Mouse (Mus musculus): ENCODE data around the gene Elp5. TPM values are rescaled to one million over a fixed set of nuclear protein-coding genes. Genes with fewer than 3 reads are reported as not detected.
"Not testable (repeated sequence)": the region's sequence is repeated elsewhere in the genome, so short reads cannot be mapped to it uniquely, and the experiment has no call there.

Gene Elp5
- total RNA-seq, 2 experiments from 2014 or later, result 77.1 to 82.2 TPM

GRCm38 (mm10) chr11:69965271-69966005 lies 16.9 kb downstream of the Elp5 start:
- no peak for DNase-seq (ENCODE audit: extremely low spot score in 1 of 2, low spot score in 1 of 2)

DNA sequence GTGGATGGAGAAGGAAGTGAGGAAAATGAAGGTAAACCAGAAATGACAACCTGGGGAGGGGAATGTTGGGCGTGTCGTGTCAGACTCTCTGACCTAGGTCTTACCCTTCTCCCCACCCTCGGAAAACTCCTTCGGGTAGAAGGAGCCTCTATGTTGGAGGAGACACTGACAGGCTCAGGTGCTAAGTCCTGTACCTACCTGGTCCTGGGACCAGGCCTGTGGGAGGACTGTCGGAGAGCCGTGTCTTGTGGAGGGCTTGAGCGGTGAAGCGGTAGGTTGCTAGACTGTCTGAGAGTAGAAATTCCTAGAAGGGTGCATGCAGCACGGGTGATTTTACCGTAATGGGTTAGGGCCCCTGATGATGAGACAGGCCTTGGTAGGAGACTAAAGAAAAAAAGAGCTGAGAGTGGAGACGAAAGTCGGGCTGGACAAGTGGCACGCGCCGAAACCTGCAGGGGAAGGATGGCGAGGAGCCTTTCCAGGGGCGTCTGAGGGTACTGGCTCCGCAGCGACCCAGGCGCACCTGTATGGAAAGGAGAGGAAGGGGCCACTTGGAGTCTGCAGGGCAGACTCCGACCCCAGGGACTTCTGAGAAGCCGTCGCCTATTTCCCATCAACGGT lies 17.6 kb downstream of the Elp5 start, which contains the start of gene Cldn7:
Gene Cldn7 (plus strand): TSS at position 130 of the 621 bp plus-strand sequence.
- no peak for DNase-seq (ENCODE audit: extremely low spot score in 1 of 2, low spot score in 1 of 2)

- no peak for DNase-seq (ENCODE audit: extremely low spot score in 1 of 2, low spot score in 1 of 2)
Measured at GRCm38 (mm10) chr11:69961841-69962240, 20.5 kb downstream of the Elp5 start.

DNA sequence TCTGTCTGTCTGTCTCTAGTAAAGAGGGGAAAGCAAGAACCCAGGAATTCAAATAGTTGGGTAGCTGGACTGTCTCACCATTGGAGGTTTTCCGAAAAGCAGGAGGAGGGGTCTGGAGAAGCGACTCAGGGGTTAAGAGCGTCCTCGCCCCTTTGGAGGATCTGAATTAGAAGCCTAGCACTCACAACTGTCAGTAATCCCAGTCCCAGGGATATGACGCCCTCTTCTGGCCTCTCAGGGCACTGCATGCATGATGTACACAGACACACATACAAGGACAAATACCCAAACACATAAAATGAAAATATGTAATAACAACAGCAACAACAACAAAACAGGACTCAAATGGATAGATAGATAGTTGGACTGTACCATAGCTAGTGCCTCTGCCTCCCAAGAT lies 21.7 kb downstream of the Elp5 start:
- no peak for DNase-seq (ENCODE audit: extremely low spot score in 1 of 2, low spot score in 1 of 2)

DNA sequence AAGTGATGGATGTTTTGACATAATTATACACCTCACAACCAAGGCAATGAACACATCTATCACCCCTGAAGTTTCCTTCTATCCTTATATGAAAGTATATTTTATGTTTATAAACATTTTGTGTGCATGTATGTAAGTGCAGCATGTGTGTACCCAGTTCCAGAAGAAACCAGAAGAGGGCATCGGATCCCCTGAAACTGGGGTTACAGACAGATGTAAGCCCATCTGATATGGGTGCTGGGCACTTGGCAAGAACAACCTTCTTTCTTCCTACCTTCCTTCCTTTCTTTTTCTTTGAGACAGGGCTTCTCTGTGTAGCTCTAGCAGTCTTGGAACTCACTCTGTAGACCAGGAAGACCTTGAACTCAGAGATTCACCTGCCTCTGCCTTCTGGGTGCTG lies 26.1 kb downstream of the Elp5 start:
- DNase-seq (ENCODE audit: extremely low spot score in 1 of 2, low spot score in 1 of 2), result no peak

GRCm38 (mm10) chr11:69955618-69956017 lies 26.7 kb downstream of the Elp5 start:
- DNase-seq (ENCODE audit: extremely low spot score in 1 of 2, low spot score in 1 of 2), result not testable (repeated sequence)

DNA sequence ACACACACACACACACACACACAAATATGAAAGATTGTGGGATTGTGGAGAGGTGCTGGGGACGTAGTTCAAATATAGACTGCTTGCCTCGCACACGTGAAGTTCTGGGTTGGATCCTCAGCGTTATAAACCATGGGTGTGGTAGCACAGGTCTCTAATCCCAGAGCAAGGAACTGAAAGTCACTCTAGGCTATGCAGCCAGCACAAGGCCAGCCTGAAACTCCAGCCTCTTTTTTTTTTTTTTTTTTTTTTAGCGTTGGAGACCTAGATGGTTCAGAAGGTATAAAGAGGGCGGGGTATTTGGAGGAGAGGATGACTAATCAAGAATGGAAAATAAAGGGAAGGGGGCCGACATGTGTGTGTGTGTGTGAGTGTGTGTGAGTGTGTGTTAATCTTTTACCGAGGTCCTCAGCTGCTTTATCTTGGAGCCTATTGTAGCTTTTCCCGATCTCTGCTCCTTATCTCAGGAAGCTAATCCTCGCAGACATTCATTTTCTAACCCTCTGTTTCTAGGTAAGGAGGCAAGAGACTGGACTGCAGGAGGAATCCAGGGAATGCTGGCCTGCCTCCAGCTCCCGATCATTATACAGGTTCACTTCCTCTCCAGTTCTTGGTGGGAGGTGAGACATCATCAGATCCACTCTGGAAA lies 28.9 kb downstream of the Elp5 start:
- DNase-seq (ENCODE audit: extremely low spot score in 1 of 2, low spot score in 1 of 2), result no peak

DNA sequence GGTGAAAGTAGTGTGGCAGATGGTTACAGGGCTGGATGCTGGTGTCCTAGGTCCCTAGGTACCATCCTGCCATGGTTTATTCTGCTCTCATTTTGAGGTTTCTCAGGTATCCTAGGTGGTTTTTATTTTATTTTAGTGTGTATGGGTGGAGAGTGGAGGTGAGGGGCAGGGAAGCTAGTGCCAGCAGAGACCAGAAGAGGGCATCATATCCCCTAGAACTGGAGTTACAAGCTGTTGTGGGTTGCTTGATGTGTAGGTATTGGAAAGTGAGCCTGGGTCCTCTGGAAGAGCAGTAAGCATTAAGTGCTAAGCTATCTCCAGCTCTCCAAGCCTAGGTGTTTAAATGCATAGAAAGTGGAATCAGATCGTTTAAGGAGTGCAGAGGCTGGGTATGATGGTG lies 30.0 kb downstream of the Elp5 start:
- DNase-seq (ENCODE audit: extremely low spot score in 1 of 2, low spot score in 1 of 2), result no peak

DNA sequence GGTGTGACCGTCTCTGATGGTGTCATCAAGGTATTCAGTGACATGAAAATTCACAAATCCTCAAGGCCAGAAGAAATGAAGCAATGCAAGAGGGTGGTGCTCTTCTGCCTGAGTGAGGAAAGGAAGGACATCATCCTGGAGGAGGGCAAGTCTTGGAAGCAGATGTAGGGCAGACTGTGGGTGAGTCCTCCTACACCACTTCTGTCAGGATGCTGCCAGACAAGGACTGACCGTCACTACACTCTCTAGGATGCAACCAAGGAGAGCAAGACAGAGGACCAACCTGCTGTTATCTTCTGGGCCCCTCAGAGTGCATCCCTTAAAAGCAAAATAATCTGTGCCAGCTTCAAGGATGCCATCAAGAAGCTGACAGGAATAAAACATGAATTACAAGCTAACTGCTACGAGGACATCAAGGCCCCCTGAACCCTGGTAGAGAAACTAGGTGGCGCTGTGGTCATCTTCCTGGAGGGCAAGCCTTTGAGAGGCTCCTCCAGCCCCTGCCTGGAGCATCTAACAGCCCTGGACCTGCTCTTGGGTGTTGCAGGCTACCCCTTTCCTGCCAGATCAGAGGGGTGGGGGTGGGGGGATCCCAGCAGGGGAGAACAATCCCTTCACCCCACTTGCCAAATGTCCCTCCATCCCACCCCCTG lies 31.4 kb downstream of the Elp5 start:
- no peak for DNase-seq (ENCODE audit: extremely low spot score in 1 of 2, low spot score in 1 of 2)

DNA sequence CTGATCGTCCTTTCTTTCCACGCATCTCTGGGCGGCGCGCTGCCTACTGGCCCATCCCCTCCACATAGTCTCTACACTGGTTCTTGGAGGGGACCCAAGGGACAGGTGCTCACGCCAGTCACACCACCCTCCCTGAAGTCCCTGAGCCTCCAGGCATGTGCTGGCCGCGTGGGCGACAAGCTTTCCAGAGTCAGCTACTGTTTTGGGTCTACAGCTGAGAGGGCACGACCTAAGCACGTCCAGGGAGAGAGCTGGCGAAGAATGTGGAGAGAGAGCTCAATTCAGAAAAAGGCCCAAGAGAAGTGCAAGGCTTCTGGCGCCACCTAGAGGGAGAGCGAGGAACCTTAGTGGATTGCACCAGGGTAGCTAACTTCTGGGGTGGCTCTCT lies 33.6 kb downstream of the Elp5 start:
- peak; percentile 49 to 81 for DNase-seq (ENCODE audit: extremely low spot score in 1 of 2, low spot score in 1 of 2)

DNA sequence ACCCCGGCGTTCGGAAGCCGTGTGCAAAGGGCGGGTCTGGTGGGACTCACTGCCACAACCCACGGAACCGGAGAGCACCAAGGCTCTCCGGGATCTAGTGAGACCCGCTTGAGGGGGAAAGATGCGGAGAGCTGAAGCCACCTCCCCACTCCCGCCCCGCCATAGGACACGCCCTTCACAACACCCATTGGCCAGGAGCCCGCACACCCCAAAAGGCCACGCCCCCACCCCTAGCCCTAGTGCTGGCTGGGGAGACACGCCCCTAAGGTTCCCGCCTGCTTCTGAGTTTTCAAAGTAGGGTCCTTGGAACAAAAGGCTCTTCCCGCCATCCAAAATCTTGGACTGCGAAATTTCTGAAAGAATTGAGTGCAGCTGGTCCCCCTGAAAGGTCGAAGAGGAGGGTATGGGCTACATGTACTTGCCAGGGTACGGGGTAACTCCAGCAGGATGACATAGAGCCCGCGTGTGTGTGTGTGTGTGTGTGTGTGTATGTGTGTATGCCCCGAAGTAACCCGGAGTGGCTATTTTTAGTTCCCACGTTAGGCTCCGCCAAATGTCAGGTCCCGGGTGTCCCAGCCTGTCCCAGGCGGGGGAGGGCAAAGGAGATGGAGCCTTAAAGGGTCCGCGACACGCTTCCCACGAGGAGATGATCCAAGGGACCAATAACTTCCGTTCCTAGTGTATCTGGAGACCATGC lies 34.1 kb downstream of the Elp5 start, which contains the start of gene Slc2a4:
Gene Slc2a4 (minus strand): TSS at position 123 of the 697 bp plus-strand sequence.
- DNase-seq (ENCODE audit: extremely low spot score in 1 of 2, low spot score in 1 of 2), result peak in 1 of 2 experiments; percentile 51

DNA sequence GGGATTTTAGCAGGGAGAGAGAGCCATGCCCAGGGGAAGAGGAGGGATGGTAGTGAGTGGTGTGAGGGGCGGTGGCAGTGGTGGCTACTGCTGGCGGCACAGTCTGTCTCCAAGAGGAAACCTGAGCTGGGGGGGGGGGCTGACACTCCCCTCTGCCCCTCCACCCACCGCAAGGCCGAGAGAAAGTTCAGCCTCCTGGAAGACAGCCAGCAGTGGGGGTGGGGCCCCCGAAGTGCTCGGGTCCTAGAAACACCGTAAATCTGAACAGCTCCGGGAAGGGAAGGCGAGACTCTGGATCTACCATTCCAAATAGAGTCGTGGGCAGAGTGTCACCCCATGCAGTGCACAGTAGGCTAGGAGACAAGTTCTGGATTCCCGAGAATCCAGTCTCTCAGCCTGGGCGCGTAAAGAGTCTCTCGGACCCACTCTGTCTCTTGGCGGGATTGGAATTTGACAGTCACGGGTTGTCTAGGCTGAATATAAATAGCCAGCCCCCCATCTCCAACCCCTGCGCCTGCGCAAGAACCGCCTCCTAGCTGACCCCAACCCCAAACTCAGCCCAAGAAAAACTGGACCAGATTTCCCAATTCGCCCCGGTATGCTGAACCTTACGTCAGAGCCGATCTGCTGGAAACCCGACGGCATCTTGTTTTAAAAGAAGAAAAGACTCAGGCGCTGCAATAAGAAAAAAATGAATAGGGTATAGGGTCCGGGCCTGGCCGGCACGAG lies 34.8 kb downstream of the Elp5 start:
- DNase-seq (ENCODE audit: extremely low spot score in 1 of 2, low spot score in 1 of 2), result no peak

- no peak for DNase-seq (ENCODE audit: extremely low spot score in 1 of 2, low spot score in 1 of 2)
Measured at GRCm38 (mm10) chr11:69945997-69946891, 36.1 kb downstream of the Elp5 start.

GRCm38 (mm10) chr11:69945216-69945615 lies 37.1 kb downstream of the Elp5 start:
- no peak for DNase-seq (ENCODE audit: extremely low spot score in 1 of 2, low spot score in 1 of 2)

DNA sequence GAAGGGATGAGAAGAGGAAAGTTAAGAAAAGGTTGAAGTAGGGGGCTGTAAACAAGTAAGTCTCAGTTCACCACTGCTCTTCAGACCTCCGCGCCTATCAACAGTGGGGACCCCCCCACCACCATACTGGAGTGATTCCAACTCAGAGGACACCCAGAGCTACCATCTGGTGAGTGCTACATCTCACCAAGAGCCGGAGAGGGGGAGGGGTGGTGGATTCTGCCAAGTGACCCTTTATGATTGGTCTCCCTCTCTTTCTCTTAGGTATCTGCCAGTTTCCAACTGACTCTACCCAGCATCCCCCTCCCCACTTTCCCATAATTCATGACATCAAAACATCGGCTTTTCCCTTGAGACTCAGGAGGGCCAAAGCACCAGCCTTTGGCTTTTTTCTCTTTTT lies 41.4 kb downstream of the Elp5 start:
- no peak for DNase-seq (ENCODE audit: extremely low spot score in 1 of 2, low spot score in 1 of 2)

GRCm38 (mm10) chr11:69939731-69940130 lies 42.6 kb downstream of the Elp5 start:
- DNase-seq (ENCODE audit: extremely low spot score in 1 of 2, low spot score in 1 of 2), result no peak

DNA sequence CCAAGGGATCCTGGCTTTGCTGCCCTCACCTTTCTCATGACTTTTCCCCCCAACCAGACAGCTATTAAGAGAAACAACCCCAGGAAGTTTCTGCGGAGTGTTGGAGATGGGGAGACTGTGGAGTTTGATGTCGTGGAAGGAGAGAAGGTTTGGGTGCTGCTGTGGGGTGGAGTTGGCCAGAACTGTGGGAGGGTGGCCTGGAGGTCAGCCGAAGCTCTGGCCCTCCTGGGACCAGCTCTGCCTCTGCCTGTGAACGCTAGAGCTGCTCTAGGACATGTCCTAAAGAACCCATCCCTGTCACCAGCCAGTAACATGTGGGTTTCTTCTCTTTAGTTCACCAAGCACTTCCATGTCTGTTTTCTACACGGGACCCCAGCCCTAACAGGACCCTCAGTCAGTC lies 43.1 kb downstream of the Elp5 start:
- no peak for DNase-seq (ENCODE audit: extremely low spot score in 1 of 2, low spot score in 1 of 2)

DNA sequence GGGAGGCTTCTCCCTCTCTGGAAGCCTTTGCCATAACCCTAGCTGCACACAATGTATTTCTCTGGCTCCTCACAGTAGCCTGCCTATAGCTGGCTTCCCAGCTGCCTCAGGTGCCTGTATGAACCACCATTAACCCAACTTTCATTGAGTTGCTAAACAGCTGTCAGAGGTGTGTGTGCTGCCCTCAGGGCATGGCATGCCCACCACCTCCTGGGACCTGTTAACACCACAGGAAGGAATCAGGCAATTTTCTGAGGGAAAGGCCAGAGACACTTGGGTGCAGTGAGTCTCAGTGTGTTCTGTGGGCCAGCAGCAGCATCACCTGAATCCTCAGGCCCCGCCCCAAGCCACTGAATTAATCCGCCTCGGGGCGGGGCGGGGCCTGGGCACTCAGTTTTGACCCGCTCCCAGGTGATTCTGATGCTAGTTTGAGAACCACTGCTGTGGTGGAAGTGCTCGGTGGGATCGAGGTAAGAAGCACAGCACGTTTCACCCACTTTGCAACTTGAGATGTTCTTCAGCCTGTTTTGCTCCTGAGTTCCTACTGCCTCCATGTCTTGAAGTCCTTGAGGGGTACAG lies 43.8 kb downstream of the Elp5 start:
- DNase-seq (ENCODE audit: extremely low spot score in 1 of 2, low spot score in 1 of 2), result no peak

All from layer of hippocampus, postnatal 25 days (tissue).